Mouse (Mus musculus): Measurements from ENCODE around the gene Ube2g1. TPM values are rescaled to one million over a fixed set of nuclear protein-coding genes. Genes with fewer than 3 reads are reported as not detected.
A peak's percentile ranks its signal among the peaks of the same experiment; 100 is the strongest.

The Ube2g1 gene
- total and polyA plus RNA-seq, 2 experiments from 2014 or later: 40.1 to 68.1 TPM

GRCm38 (mm10) chr11:72642730-72643129, 35.6 kb downstream of the Ube2g1 start:
- Histone ChIP-seq H3K9ac (replicated peaks; ENCODE audit: low read length) (no peak overlapping the region), H3K27me3 (ENCODE audit: insufficient read depth, low read length) (no peaks in the 10 kb centered on the region), H3K4me3 (ENCODE audit: low read length) (no peak overlapping the region), H3K4me2 (ENCODE audit: low read depth, low read length) (no peak overlapping the region), H3K36me3 (ENCODE audit: insufficient read depth, low read length) (no peaks in the 10 kb centered on the region), H3K4me1 (ENCODE audit: insufficient read depth, low read length) (no peaks in the 10 kb centered on the region), H3K27ac (no peak overlapping the region), H3K9me3 (ENCODE audit: low read length) (no peaks in the 10 kb centered on the region)
- DNase-seq (ENCODE audit: low spot score) (no peak), ATAC-seq (no peak)
- TF ChIP-seq CTCF (IDR thresholded peaks at IDR 0.05; ENCODE audit: low read depth): no peak
- 29% methylated on average over 4 of the region's 4 CpGs for WGBS

- Histone ChIP-seq H3K36me3 (ENCODE audit: insufficient read depth, low read length) (no peaks in the 10 kb centered on the region), H3K9ac (replicated peaks; ENCODE audit: low read length) (no peak overlapping the region), H3K4me2 (ENCODE audit: low read depth, low read length) (no peak overlapping the region), H3K9me3 (ENCODE audit: low read length) (no peaks in the 10 kb centered on the region), H3K4me3 (ENCODE audit: low read length) (no peak overlapping the region), H3K4me1 (ENCODE audit: insufficient read depth, low read length) (no peaks in the 10 kb centered on the region), H3K27me3 (ENCODE audit: insufficient read depth, low read length) (no peaks in the 10 kb centered on the region), H3K27ac (no peak overlapping the region)
- 78% methylated on average over 5 of the region's 5 CpGs for WGBS
- no peak for TF ChIP-seq CTCF (IDR thresholded peaks at IDR 0.05; ENCODE audit: low read depth)
- DNase-seq (ENCODE audit: low spot score) (no peak), ATAC-seq (no peak)
Measured at GRCm38 (mm10) chr11:72645386-72645785, 38.3 kb downstream of the Ube2g1 start.

GRCm38 (mm10) chr11:72650347-72650746, 43.3 kb downstream of the Ube2g1 start:
- no peaks in the 10 kb centered on the region for H3K36me3 ChIP-seq (ENCODE audit: insufficient read depth, low read length)
- H3K27ac ChIP-seq: no peak overlapping the region
- no peak overlapping the region for H3K4me3 ChIP-seq (ENCODE audit: low read length)
- H3K4me2 ChIP-seq (ENCODE audit: low read depth, low read length): no peak overlapping the region
- H3K4me1 ChIP-seq (ENCODE audit: insufficient read depth, low read length): no peaks in the 10 kb centered on the region
- H3K9ac ChIP-seq (replicated peaks; ENCODE audit: low read length): no peak overlapping the region
- WGBS: 81% methylated on average over 2 of the region's 2 CpGs
- TF ChIP-seq CTCF (IDR thresholded peaks at IDR 0.05; ENCODE audit: low read depth): no peak
- ATAC-seq: no peak
- H3K9me3 ChIP-seq (ENCODE audit: low read length): no peaks in the 10 kb centered on the region
- no peak for DNase-seq (ENCODE audit: low spot score)
- H3K27me3 ChIP-seq (ENCODE audit: insufficient read depth, low read length): no peaks in the 10 kb centered on the region

- H3K9me3 ChIP-seq (ENCODE audit: low read length): no peaks in the 10 kb centered on the region
- H3K27ac ChIP-seq: no peak overlapping the region
- H3K9ac ChIP-seq (replicated peaks; ENCODE audit: low read length): no peak overlapping the region
- no peaks in the 10 kb centered on the region for H3K36me3 ChIP-seq (ENCODE audit: insufficient read depth, low read length)
- no peaks in the 10 kb centered on the region for H3K4me1 ChIP-seq (ENCODE audit: insufficient read depth, low read length)
- peak; percentile 27 for TF ChIP-seq CTCF (IDR thresholded peaks at IDR 0.05; ENCODE audit: low read depth)
- no peak overlapping the region for H3K4me3 ChIP-seq (ENCODE audit: low read length)
- H3K27me3 ChIP-seq (ENCODE audit: insufficient read depth, low read length): no peaks in the 10 kb centered on the region
- no peak overlapping the region for H3K4me2 ChIP-seq (ENCODE audit: low read depth, low read length)
- peak; percentile 5 for DNase-seq (ENCODE audit: low spot score)
- no peak for ATAC-seq
Measured at GRCm38 (mm10) chr11:72659918-72660317, 52.8 kb downstream of the Ube2g1 start.

- ATAC-seq (no peak), DNase-seq (ENCODE audit: low spot score) (no peak)
- H3K27ac ChIP-seq: no peak overlapping the region
- no peaks in the 10 kb centered on the region for H3K27me3 ChIP-seq (ENCODE audit: insufficient read depth, low read length)
- TF ChIP-seq CTCF (IDR thresholded peaks at IDR 0.05; ENCODE audit: low read depth): no peak
- H3K4me3 ChIP-seq (ENCODE audit: low read length): no peak overlapping the region
- no peaks in the 10 kb centered on the region for H3K4me1 ChIP-seq (ENCODE audit: insufficient read depth, low read length)
- H3K36me3 ChIP-seq (ENCODE audit: insufficient read depth, low read length): no peaks in the 10 kb centered on the region
- 94% methylated on average over 1 of the region's 1 CpGs for WGBS
- H3K4me2 ChIP-seq (ENCODE audit: low read depth, low read length): no peak overlapping the region
- no peaks in the 10 kb centered on the region for H3K9me3 ChIP-seq (ENCODE audit: low read length)
- H3K9ac ChIP-seq (replicated peaks; ENCODE audit: low read length): no peak overlapping the region
Measured at GRCm38 (mm10) chr11:72660359-72660758, 53.3 kb downstream of the Ube2g1 start.

- TF ChIP-seq CTCF (IDR thresholded peaks at IDR 0.05; ENCODE audit: low read depth): no peak
- H3K9ac ChIP-seq (replicated peaks; ENCODE audit: low read length): no peak overlapping the region
- no peak for DNase-seq (ENCODE audit: low spot score)
- WGBS: 95% methylated on average over 4 of the region's 4 CpGs
- H3K9me3 ChIP-seq (ENCODE audit: low read length): no peaks in the 10 kb centered on the region
- no peak overlapping the region for H3K27ac ChIP-seq
- H3K4me3 ChIP-seq (ENCODE audit: low read length): no peak overlapping the region
- H3K4me2 ChIP-seq (ENCODE audit: low read depth, low read length): no peak overlapping the region
- no peaks in the 10 kb centered on the region for H3K4me1 ChIP-seq (ENCODE audit: insufficient read depth, low read length)
- no peaks in the 10 kb centered on the region for H3K27me3 ChIP-seq (ENCODE audit: insufficient read depth, low read length)
- ATAC-seq: no peak
- no peaks in the 10 kb centered on the region for H3K36me3 ChIP-seq (ENCODE audit: insufficient read depth, low read length)
Measured at GRCm38 (mm10) chr11:72664641-72665040, 57.6 kb downstream of the Ube2g1 start.

- DNase-seq (ENCODE audit: low spot score): no peak
- no peak for ATAC-seq
- no peak overlapping the region for H3K9ac ChIP-seq (replicated peaks; ENCODE audit: low read length)
- no peaks in the 10 kb centered on the region for H3K9me3 ChIP-seq (ENCODE audit: low read length)
- no peaks in the 10 kb centered on the region for H3K36me3 ChIP-seq (ENCODE audit: insufficient read depth, low read length)
- H3K27me3 ChIP-seq (ENCODE audit: insufficient read depth, low read length): no peaks in the 10 kb centered on the region
- no peak overlapping the region for H3K4me2 ChIP-seq (ENCODE audit: low read depth, low read length)
- H3K27ac ChIP-seq: no peak overlapping the region
- H3K4me1 ChIP-seq (ENCODE audit: insufficient read depth, low read length): no peaks in the 10 kb centered on the region
- H3K4me3 ChIP-seq (ENCODE audit: low read length): no peak overlapping the region
- no peak for TF ChIP-seq CTCF (IDR thresholded peaks at IDR 0.05; ENCODE audit: low read depth)
Measured at GRCm38 (mm10) chr11:72670634-72671033, 63.6 kb downstream of the Ube2g1 start.
